Mouse (Mus musculus) intestine, embryonic 15.5 days (tissue): Measurements from ENCODE around the gene Ankfy1. TPM values are rescaled to one million over a fixed set of nuclear protein-coding genes. Genes with fewer than 3 reads are reported as not detected.
"Not testable (repeated sequence)": the region's sequence is repeated elsewhere in the genome, so short reads cannot be mapped to it uniquely, and the experiment has no call there.

Source experiments
- ATAC-seq: fragments of 200-750 bp; cut with Nextera tagmentation; 2 replicates; pipeline ENCODE4 v1.8.0; 2017; ENCODE audit warnings: moderate TSS enrichment, moderate library complexity
- H3K27ac ChIP-seq: fragments of 300-500 bp; sonication (generic); 2 replicates; pipeline ENCODE4 v1.5.1; 2015; ENCODE audit warnings: mild to moderate bottlenecking, inconsistent platforms
- H3K27me3 ChIP-seq: fragments of 300-500 bp; sonication (generic); replicated peaks from 2 replicates; pipeline ENCODE4 v1.6.1; 2015; ENCODE audit warnings: inconsistent platforms
- H3K36me3 ChIP-seq: fragments of 300-500 bp; sonication (generic); 2 replicates; pipeline ENCODE4 v1.6.1; 2015; ENCODE audit warnings: inconsistent platforms
- H3K4me1 ChIP-seq: fragments of 300-500 bp; sonication (generic); replicated peaks from 2 replicates; pipeline ENCODE4 v1.6.1; 2015; ENCODE audit warnings: inconsistent platforms
- H3K4me2 ChIP-seq: fragments of 300-500 bp; sonication (generic); replicated peaks from 2 replicates; pipeline ENCODE4 v1.6.1; 2015; ENCODE audit warnings: mild to moderate bottlenecking, inconsistent platforms
- H3K4me3 ChIP-seq: fragments of 300-500 bp; sonication (generic); replicated peaks from 2 replicates; pipeline ENCODE4 v1.5.1; 2015; ENCODE audit warnings: inconsistent platforms
- H3K9ac ChIP-seq: fragments of 300-500 bp; sonication (generic); 2 replicates; pipeline ENCODE4 v1.6.1; 2015; ENCODE audit warnings: inconsistent platforms
- H3K9me3 ChIP-seq: fragments of 300-500 bp; sonication (generic); 2 replicates; pipeline ENCODE4 v1.6.1; 2016; ENCODE audit warnings: inconsistent platforms
- WGBS: fragments of 180-500 bp; shearing (Covaris S2); methylation state at CpG from one replicate; pipeline ENCODE4 v1.1.7; 2015; 5-methylcytosine and 5-hydroxymethylcytosine counted together
- polyA plus RNA-seq: library from polyadenylated mRNA; unstranded; fragments of >200 nt; fragmentation: Nextera tagmentation; extraction: Ambion mirVana; gene quantifications from 2 replicates; pipeline ENCODE4 v1.2.1, GENCODE M21; 2015

Gene Ankfy1
- polyA plus RNA-seq, 1 experiment from 2014 or later: 19.0 TPM

DNA sequence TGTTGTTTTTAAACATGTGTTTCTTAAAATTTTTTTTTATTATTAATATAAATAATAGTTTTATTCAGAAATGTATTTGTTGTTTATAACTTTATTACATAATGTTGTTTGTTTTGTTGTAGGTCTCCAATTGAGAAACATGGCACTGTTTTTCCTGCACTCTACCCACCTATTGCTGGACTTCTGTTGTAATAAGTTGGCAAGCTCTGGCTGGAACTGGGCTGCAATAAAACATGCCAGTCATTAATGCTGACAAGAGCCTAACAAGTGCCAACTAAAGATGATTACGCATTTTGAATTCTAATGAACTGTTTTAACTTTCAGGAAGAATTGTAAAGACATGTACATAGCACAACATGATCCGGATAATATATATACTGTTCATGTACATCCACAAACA is 6.4 kb upstream of the Ankfy1 start:
- Histone ChIP-seq H3K9ac (no peak overlapping the region), H3K9me3 (no peaks in the 10 kb centered on the region), H3K4me1 (no peaks in the 10 kb centered on the region), H3K4me3 (no peak overlapping the region), H3K27me3 (no peaks in the 10 kb centered on the region), H3K4me2 (no peak overlapping the region), H3K27ac (no peak overlapping the region), H3K36me3 (no peaks in the 10 kb centered on the region)
- WGBS: 91% methylated on average over 2 of the region's 2 CpGs
- ATAC-seq: no peak

DNA sequence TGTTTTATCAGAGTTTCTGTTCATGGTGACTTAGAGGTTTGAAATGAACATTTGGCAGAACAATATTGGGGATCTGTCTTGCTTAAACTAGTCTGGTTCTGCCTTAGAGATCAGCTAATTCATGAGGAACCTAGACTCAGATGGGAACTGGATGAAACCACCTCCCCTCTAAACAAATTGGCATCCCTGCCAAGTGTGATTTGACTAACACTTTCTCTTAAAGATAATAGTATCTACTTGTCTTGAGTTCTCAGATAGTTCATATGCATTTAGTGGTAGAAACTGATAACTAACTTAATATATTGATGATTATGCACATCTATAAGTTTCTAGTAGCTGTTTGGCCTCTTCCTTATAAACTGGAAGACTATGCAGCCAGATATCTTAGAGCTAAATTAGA is 3.1 kb upstream of the Ankfy1 start:
- no peaks in the 10 kb centered on the region for H3K36me3 ChIP-seq
- no peak for ATAC-seq
- H3K27me3 ChIP-seq: no peaks in the 10 kb centered on the region
- peaks cover 5% of the 10 kb centered on the region; the same call in 1 of the 2 replicates for H3K4me1 ChIP-seq
- H3K4me3 ChIP-seq: no peak overlapping the region
- no peak overlapping the region for H3K27ac ChIP-seq
- H3K9me3 ChIP-seq: no peaks in the 10 kb centered on the region
- no peak overlapping the region for H3K9ac ChIP-seq
- no peak overlapping the region for H3K4me2 ChIP-seq

DNA sequence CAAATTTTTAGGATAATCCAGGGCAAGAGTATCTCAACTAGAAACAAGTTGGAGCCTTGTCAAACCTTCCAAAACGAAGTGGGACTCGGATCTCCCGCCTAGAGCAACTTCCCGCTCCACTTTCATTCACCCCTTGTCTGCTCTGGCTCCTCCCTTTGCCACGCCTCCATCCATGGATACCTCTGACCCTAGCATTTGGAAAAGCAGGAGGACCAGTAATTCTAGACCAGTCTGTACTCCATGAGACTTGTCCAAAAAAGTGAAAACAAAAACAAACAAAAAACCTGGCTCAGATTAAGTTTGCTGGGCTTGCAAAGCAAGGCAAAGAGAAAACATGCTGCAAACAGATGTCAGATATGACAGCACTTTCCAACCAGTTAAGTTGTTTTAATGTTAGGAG is 1.6 kb upstream of the Ankfy1 start:
- Histone ChIP-seq H3K27ac (no peak overlapping the region), H3K9ac (no peak overlapping the region), H3K4me1 (peaks cover 5% of the 10 kb centered on the region; the same call in 1 of the 2 replicates), H3K9me3 (no peaks in the 10 kb centered on the region), H3K36me3 (no peaks in the 10 kb centered on the region), H3K4me2 (no peak overlapping the region), H3K27me3 (no peaks in the 10 kb centered on the region), H3K4me3 (no peak overlapping the region)
- 16% methylated on average over 5 of the region's 5 CpGs for WGBS
- ATAC-seq: no peak

DNA sequence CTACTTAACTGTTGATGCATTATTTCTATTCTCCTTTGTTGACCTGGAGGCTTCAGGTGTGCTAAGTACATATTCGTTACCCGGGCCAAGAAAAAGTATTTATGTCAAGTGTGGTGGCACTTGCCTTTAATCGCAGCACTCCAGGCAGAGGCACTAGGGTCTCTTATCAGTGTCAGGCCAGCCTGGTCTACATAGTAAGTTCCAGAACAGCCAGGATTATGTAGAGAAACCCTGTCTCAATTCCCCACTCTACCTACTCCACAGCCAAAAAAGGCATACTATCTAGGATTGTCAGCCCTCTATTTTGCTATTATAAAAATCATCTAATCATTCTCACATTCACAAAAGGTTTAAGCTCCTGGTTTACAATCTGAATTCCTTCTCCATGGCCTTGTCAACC is 691 bp upstream of the Ankfy1 start:
- no peaks in the 10 kb centered on the region for H3K27me3 ChIP-seq
- peaks cover 5% of the 10 kb centered on the region; the same call in 1 of the 2 replicates for H3K4me1 ChIP-seq
- H3K36me3 ChIP-seq: no peaks in the 10 kb centered on the region
- H3K27ac ChIP-seq: no peak overlapping the region
- 57% methylated on average over 3 of the region's 3 CpGs for WGBS
- no peak overlapping the region; the same call in 1 of the 2 replicates for H3K9ac ChIP-seq
- H3K4me3 ChIP-seq: peak overlapping the region; percentile 81
- H3K4me2 ChIP-seq: peak overlapping the region; percentile 63
- ATAC-seq: no peak
- no peaks in the 10 kb centered on the region for H3K9me3 ChIP-seq

DNA sequence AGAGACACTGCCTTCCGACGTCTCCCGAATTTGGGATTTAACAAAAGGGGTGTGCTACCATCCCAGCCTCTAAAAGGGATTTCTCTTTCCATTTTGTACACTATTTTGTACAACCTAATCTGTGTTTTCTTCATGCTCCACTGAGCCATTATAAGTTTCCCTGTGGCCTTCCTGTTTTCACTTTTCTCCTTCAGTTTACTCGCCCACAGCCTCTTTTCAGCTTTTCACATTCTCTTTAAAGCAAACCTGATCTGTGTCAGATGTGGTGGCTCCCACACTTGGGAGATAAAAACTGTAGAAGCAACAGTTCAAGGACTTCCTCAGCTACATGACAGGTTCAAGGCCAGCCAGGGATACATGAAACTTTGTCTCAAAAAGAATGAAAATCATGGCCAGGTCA is 2.5 kb downstream of the Ankfy1 start:
- WGBS: 90% methylated on average over 4 of the region's 4 CpGs
- H3K9me3 ChIP-seq: no peaks in the 10 kb centered on the region
- no peaks in the 10 kb centered on the region for H3K27me3 ChIP-seq
- H3K36me3 ChIP-seq: no peaks in the 10 kb centered on the region
- H3K27ac ChIP-seq: no peak overlapping the region
- peaks cover 5% of the 10 kb centered on the region; the same call in 1 of the 2 replicates for H3K4me1 ChIP-seq
- H3K9ac ChIP-seq: no peak overlapping the region
- no peak overlapping the region for H3K4me2 ChIP-seq
- no peak overlapping the region for H3K4me3 ChIP-seq
- no peak for ATAC-seq

DNA sequence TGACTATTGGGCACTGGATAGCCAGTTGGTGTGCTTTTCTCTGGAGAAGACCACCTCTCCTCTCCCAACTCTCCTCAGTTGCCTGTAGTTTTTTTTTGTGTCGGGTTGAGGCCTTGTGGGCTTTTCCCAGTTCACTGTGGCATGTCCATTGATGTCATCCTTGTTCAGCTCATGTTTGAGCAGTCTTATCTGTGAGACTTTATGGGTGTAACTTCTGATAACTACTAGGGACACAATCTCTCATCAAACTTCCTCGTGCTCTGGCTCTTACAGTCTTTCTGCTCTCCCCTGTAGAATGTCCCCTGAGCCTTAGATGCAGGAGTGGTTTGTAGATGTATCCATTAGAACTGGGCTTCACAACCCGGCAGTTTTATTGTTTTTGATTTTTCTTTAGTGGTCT is 5.2 kb downstream of the Ankfy1 start:
- Histone ChIP-seq H3K4me2 (no peak overlapping the region), H3K36me3 (no peaks in the 10 kb centered on the region)
- no peak for ATAC-seq

DNA sequence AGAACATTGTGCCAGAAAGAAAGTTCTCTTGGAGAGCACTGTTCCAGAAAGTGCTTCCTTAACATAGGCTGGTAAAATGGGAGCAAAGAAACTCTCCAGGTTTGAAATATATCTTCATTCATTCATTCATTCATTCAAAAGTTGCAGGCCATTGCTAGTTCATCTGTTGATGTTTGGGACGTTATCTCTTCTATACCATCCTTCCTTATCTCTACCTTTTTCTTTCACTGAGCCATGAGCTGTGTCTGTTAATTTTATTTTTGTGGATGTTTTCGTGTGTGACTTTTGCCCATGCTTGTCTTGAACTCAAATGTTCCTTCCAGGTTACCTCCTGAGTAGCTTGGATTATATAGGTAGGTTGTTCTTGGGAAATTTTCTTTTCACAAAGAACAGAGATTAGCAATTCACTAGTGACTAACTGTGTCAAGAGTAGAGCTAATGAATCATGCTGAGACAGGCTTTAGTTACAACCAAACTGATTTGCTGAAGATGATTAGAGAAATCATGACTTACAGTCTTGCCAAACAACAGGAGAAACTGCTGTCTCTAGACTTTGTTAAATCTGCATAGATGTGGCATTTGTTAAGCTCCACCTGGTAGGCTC is 6.7 kb downstream of the Ankfy1 start:
- H3K9me3 ChIP-seq: no peaks in the 10 kb centered on the region
- WGBS: 92% methylated on average over 2 of the region's 2 CpGs
- no peak overlapping the region for H3K27ac ChIP-seq
- no peaks in the 10 kb centered on the region for H3K27me3 ChIP-seq
- H3K4me2 ChIP-seq: no peak overlapping the region
- no peak overlapping the region for H3K4me3 ChIP-seq
- no peaks in the 10 kb centered on the region for H3K36me3 ChIP-seq
- no peak overlapping the region for H3K9ac ChIP-seq
- ATAC-seq: no peak
- no peaks in the 10 kb centered on the region for H3K4me1 ChIP-seq

More for the DNA sequence above, 5.2 kb downstream of the Ankfy1 start:
- Histone ChIP-seq H3K4me3 (no peak overlapping the region), H3K27ac (no peak overlapping the region), H3K4me1 (peaks cover 5% of the 10 kb centered on the region; the same call in 1 of the 2 replicates), H3K9me3 (no peaks in the 10 kb centered on the region), H3K9ac (no peak overlapping the region), H3K27me3 (no peaks in the 10 kb centered on the region)
- 65% methylated on average over 3 of the region's 3 CpGs for WGBS

DNA sequence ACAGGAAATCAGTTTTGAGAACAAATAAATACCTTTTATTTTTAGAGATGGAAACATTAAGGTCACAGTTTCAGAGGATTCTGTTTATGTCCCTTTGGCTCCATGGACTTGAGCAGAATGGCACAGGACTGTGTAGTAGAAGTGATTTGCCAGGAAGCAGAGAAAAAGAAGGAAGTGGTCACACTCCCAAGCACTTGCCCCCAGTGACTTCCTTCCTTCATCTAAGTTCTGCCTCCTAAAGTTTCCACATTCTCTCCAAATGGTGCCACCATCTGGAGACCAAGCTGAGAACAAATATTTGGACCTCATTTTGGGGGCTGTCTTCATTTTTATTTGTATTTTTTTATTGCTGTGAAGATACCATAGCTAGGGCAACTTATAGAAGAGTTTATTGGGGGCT is 7.5 kb downstream of the Ankfy1 start:
- Histone ChIP-seq H3K27ac (no peak overlapping the region), H3K36me3 (no peaks in the 10 kb centered on the region), H3K9ac (no peak overlapping the region), H3K9me3 (no peaks in the 10 kb centered on the region), H3K4me3 (no peak overlapping the region), H3K4me1 (no peaks in the 10 kb centered on the region), H3K27me3 (no peaks in the 10 kb centered on the region), H3K4me2 (no peak overlapping the region)
- ATAC-seq: no peak

DNA sequence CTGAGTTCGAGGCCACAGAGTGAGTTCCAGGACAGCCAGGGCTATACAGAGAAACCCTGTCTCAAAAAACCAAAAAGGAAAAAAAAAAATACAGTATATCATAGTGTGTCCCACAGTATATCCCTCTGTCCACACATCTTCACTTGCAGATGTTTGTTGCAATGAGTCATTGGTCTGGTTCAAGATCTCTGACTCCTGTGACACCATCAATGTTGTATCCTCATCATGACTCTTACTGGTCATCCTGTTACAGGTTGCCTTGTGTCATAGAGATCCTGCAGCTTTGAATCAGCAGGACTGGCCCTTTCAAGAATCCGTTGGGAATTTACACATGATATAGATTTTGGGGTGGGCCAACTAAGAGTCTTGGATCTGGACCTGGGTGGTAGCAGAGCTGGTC is 15.3 kb downstream of the Ankfy1 start:
- not testable (repeated sequence) for H3K36me3 ChIP-seq, H3K27me3 ChIP-seq, H3K4me1 ChIP-seq, H3K4me2 ChIP-seq, H3K9me3 ChIP-seq, H3K27ac ChIP-seq, H3K4me3 ChIP-seq, H3K9ac ChIP-seq, ATAC-seq
- 89% methylated on average over 2 of the region's 2 CpGs for WGBS

DNA sequence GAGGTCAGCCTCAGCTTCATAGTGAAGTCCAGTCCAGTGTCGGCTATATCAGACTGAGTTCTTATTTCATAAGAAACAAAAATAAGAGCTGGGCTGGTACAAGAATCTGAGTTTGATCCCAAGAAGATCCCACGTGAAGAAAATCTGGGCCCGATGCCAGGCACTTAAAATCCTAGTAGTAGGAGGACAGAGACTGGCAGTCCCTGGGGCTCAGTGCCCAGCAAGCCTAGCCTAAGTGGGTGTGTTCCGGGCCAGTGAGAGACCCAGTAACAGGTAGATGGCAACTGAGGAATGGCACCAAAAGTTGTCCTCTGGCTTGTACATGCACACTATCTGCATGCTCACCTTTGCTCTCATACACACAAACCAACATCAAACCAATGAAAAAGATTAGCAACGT is 22.9 kb downstream of the Ankfy1 start:
- Histone ChIP-seq H3K4me1 (no peaks in the 10 kb centered on the region), H3K36me3 (peaks cover 6% of the 10 kb centered on the region), H3K27ac (no peak overlapping the region), H3K4me3 (no peak overlapping the region), H3K9me3 (no peaks in the 10 kb centered on the region), H3K9ac (no peak overlapping the region), H3K27me3 (no peaks in the 10 kb centered on the region), H3K4me2 (no peak overlapping the region)
- no peak for ATAC-seq
- 83% methylated on average over 5 of the region's 5 CpGs for WGBS

DNA sequence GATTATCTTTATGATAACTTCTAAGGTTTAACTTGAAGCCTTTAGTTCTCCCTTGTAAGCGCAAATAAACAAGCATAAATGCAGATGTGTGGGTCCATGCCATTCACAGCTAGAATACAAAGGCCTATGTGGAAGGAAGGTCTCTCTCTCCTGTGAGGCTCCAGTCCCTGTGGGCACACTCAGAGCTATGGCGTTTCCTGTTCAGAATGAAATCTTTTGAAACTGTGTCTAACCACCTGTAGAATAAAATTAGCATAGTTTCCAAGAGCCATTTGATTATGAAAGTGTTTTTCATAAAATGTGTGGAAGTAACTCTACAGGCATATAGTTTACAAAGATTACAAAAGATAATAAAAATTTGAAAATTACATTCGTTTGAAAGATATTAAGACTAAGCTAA is 28.4 kb downstream of the Ankfy1 start:
- no peak overlapping the region for H3K4me2 ChIP-seq
- 0 out of 2 replicates have a peak, but pooled peaks cover 6% of the 10 kb centered on the region for H3K36me3 ChIP-seq
- no peak overlapping the region for H3K27ac ChIP-seq
- H3K4me3 ChIP-seq: no peak overlapping the region
- 92% methylated on average over 3 of the region's 3 CpGs for WGBS
- no peak for ATAC-seq
- H3K9ac ChIP-seq: no peak overlapping the region
- H3K9me3 ChIP-seq: no peaks in the 10 kb centered on the region
- no peaks in the 10 kb centered on the region for H3K27me3 ChIP-seq
- no peaks in the 10 kb centered on the region for H3K4me1 ChIP-seq

DNA sequence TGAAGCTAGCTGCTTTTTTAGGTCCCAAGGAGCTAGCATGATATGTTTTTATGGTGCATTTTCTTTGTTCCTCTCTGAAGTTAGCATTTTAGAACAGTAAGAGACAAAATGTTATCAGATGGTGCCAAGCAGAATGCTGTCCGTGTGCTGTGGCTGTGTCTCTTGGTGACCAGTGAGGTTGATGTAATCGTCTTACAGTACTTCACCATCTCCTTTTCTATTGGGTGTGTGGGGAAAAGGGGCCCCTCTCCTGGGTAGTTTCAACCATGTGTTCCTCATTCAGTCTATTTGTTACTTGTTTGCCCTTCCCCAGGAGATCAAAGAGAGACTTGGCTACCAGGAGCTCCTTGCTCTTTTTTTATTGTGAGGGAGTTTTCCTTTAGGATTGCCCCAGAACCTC is 33.4 kb downstream of the Ankfy1 start:
- Histone ChIP-seq H3K4me2 (no peak overlapping the region), H3K36me3 (0 out of 2 replicates have a peak, but pooled peaks cover 4% of the 10 kb centered on the region), H3K4me3 (no peak overlapping the region), H3K27me3 (no peaks in the 10 kb centered on the region), H3K9ac (no peak overlapping the region), H3K27ac (no peak overlapping the region), H3K9me3 (no peaks in the 10 kb centered on the region), H3K4me1 (no peaks in the 10 kb centered on the region)
- no peak for ATAC-seq
- WGBS: 69% methylated on average over 2 of the region's 2 CpGs

DNA sequence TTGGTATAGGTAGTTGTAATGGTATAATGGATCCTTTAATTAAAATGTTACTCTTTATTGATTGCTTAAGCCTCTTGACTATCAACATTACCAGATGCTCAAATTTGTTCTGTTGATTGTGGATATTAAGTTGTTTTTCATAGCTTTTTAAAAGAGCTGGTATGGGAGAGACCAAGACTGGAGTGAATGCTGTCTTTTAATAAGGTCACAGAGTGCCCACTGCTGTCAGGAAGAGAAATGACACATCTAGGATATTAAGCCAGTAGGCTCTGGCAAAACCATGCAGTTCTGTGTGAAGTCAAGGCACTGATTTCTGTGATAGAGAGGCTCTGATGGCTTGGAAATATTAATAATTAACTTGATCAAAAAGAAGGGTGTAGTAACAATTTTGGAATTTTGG is 34.1 kb downstream of the Ankfy1 start:
- Histone ChIP-seq H3K4me2 (no peak overlapping the region), H3K9me3 (no peaks in the 10 kb centered on the region), H3K4me3 (no peak overlapping the region), H3K4me1 (no peaks in the 10 kb centered on the region), H3K9ac (no peak overlapping the region), H3K27ac (no peak overlapping the region), H3K36me3 (0 out of 2 replicates have a peak, but pooled peaks cover 4% of the 10 kb centered on the region), H3K27me3 (no peaks in the 10 kb centered on the region)
- ATAC-seq: no peak
